Mouse (Mus musculus) thymus, postnatal 4 days (tissue): ENCODE data around the gene Trh.
A peak's percentile ranks its signal among the peaks of the same experiment; 100 is the strongest.

ENCODE experiments used
- DNase-seq: peaks from one replicate; pipeline ENCODE4 v3.0.0; 2021

Trh gene

GRCm38 (mm10) chr6:92222021-92222420 is 22.4 kb downstream of the Trh start:
- DNase-seq, result no peak

GRCm38 (mm10) chr6:92221604-92222003 is 22.8 kb downstream of the Trh start:
- DNase-seq, result no peak

- DNase-seq, result peak; percentile 25
These were observed 25.0 kb downstream of the Trh start for GRCm38 (mm10) chr6:92219445-92219844.

- peak; percentile 93 for DNase-seq
These were observed 29.5 kb downstream of the Trh start, which contains the start of gene Rbsn for GRCm38 (mm10) chr6:92214773-92215449. Gene Rbsn (minus strand): TSS chr6:92214925.

GRCm38 (mm10) chr6:92214055-92214772 is 30.2 kb downstream of the Trh start:
- peak; percentile 27 for DNase-seq

- DNase-seq, result no peak
These were observed 45.0 kb downstream of the Trh start for GRCm38 (mm10) chr6:92199414-92199813.
